Mouse (Mus musculus) cortical plate, adult 2 months (tissue): ENCODE results near the gene Umps.

ENCODE experiments used
- CTCF ChIP-seq: fragments of 200-500 bp; IDR thresholded peaks from 2 replicates; pipeline ENCODE4 v1.5.1; 2011; ENCODE audit warnings: mild to moderate bottlenecking, control low read depth, low read length; ENCODE audit not compliant: insufficient read depth; ENCODE audit errors: extremely low read depth
- POLR2A ChIP-seq: fragments of 200-500 bp; IDR thresholded peaks from 2 replicates; pipeline ENCODE4 v1.6.1; 2011; ENCODE audit warnings: mild to moderate bottlenecking, low read length, control low read depth; ENCODE audit not compliant: insufficient read depth; ENCODE audit errors: extremely low read depth

DNA sequence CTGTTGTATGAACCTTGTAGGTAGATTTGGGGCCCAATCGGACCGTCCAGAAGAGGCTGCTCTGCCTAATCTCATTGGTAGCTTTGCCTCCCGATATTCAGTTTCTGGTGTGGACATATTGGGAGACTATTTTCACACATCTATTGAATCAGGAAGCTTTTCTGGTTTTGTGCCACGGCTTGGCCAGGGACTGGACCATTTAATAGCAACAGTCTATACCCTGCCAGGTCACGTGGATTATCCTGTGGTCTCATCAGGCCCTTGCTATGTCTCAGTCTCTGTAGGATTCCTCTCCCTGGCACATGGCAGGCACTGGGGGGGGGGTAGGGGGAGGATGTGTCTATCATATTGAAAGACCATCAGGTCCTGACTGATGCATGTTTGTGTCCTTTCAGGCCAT is 26.7 kb downstream of the Umps start:
- TF ChIP-seq POLR2A = no peak
- no peak for TF ChIP-seq CTCF
